Mouse (Mus musculus): ENCODE results near the gene Pitpnc1.
"Not testable (repeated sequence)": the region's sequence is repeated elsewhere in the genome, so short reads cannot be mapped to it uniquely, and the experiment has no call there.

Gene Pitpnc1

DNA sequence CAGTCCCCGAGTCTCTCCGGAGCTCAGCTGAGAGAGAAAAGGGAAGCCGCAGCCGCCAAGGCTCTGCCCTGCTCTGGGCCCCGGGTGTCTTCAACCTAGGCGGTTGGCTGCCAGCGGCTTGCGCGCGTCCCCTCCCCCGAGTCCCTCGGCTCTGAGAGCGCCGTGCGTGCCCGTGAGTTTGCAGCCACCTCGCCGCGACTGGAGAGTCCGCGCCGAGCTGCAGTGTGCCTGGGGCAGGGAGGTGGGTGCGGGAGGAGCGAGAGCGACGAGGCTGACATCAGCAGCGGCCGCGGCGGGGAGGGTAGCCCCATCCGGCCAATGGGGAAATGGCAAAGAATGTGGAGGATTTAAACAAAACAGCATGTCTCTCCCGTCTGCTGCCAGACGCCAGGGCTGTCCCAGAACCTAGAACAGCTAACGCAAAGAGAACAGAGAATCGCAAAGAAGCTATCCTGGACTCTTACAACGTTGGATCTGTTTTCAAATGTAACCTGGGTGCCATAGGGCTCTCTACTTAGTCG, at the start of gene Pitpnc1:
TSS of gene Pitpnc1 (minus strand) at position 179 of the 521 bp plus-strand sequence.
- peak; percentile 95 for DNase-seq (ENCODE audit: low read depth, low spot score)

DNA sequence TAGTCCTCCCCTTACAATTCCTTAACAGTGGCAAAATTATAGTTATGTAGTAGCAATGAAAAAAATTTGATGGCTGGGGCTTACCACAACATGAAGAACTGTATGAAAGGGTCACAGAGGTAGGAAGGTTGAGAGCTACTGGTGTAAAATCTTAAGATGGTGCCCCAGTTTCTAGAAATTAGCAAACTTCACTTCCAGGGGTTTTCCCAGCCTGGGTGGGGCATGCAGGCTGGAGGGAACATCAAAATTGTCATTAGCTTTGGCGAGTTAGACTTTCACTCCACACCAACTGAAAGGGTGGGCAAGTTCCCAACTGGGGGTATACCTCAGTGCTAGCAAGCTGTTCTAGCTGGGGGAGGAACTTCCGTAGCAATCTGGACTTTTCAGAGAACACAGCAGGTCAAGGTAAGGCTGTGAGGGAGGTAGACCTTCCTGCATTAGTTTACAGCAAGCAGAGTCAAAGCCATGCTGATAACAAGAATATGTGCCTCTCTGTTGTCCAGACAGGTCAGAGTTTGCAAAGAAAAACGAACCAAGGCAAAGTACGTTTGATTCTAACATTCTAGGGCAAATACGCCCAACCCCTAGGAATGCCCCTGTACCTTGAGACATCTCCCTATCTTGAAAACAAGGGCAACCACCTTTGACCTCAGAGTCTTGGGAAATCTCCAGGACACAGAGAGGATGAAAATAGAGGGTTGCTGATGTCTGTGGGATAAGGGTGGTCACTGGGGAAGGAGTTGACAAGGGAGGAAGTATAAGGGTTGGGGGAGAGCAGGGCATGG, 48.3 kb upstream of the Pitpnc1 start:
- DNase-seq (ENCODE audit: low read depth, low spot score) = no peak

DNA sequence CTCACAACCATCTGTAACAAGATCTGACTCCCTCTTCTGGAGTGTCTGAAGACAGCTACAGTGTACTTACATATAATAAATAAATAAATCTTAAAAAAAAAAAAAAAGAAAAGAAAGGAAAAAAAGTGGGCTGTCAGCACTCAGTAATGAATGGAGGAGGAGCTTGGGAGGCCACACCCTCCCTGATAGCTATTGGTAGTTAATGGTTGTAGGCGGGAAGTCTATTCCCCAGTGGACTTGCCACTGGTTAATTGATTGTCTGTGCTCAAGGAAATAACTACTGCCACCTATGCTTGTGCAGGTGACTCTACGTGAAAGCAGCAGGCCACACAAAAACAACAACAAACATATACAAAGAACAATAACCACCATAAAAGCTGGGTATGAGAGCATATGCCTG, 45.9 kb upstream of the Pitpnc1 start:
- DNase-seq (ENCODE audit: low read depth, low spot score) = peak; percentile 70

DNA sequence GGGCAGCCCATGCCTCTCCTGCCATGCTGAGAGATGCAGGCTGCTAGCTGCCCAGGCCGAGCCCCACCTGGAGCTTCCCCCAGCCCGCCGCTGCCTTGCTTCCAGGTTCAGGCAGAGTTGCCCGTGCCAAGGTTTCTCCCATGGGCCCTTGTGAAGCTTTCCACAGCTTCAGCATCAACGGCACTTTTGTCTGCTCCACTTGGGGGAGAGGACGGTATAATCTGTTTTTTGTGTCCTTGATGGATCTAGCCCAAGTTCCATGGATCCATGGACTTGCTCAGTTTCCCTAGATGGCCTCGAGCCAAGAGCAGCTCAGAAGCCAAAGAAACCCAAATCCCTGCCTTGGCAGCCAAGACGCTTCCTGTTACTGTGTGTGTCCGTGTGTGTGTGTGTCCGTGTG, 42.5 kb upstream of the Pitpnc1 start:
- DNase-seq (ENCODE audit: low read depth, low spot score) = peak; percentile 34

DNA sequence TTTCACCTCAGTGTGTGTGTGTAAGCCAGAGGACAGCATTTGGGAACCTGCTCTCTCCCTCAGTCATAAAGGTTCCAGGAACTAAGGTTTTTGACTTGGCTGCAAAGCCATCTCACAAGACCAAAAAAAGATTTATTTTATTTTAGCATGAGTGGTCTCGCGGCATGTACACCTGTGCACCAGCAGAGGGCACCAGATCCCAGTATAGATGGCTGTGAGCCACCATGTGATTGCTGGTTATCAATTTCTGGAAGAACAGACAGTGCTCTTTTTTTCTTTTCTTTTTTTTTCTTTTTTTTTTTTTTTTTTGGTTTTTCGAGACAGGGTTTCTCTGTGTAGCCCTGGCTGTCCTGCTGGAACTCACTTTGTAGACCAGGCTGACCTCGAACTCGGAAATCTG, 41.5 kb upstream of the Pitpnc1 start:
- DNase-seq (ENCODE audit: low read depth, low spot score) = peak; percentile 88

DNA sequence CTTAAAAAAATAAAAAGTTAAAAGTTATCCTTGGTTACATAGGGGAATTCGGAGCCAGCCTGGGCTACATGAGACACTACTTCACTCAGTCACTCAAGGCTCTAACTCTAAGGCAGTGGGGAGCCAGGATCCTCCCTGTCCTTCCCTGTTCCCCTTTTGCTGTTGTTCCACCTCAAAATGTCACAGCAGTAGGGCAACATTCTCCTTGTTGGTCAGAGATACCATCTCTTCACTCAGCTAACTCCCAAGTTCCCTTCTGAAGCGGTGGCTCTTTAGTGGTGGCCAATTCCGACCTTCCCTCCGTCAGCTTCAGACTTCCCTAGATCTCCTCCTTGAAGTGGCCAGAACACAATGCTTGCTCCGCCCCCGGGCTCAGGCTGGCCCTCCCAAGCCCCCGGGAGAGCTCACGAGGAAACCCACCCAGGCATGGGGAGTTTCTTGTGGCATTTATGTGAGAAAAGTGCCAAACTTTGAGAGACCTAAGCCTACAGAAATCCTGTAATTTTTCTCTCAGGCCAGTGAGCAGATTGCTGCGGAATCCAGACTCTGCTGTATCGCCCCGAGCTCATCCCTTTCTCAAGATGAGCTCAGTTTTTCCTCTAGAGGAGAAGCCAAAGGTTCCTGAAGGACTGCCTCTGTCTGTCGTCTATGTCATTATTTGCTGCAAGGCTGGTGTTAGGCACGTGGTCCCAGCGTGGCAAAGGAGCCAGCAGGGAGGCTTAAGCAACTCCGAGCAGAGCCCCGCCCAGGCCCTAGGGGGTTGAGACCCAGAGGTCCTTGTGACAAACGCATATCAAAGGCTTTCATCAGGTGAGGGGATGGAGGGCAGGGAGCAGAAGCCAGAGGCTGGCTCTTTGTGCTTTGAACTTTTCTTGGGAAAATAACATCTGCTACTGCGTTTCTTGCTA, 40.1 kb upstream of the Pitpnc1 start:
- peak; percentile 100 for DNase-seq (ENCODE audit: low read depth, low spot score)

DNA sequence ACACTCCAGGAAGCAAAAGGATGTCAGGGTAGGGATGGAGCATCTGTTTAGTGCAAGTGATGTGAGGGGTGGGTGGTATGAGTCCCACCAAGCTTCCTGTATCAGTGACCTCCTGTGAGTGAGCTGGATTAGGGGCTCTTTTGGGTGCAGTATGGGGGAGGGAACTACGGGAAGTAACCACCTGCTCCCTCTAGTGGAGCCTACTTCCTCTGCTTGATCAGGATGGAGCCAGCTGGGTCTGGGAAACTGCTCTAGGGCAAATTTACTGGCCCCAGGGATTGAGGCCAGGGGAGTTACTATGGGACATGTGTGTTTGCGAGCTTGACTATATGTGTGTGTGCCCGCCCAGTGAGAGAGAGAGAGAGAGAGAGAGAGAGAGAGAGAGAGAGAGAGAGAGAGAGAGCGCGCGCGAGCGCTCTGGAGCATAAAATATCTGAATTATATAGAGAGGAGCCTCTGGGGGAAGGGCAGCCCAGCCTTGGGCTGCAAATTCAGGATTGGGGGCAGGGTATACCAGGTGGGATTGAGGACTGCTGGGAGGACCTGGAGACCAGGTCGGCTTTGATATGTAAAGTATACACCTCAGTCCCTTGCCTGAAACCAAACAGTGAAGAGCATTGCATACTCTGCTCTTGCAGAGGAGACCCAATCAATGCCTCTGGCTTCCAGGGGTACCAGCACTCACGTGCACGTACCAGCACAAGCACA, 39.3 kb upstream of the Pitpnc1 start:
- DNase-seq (ENCODE audit: low read depth, low spot score) = peak; percentile 89

DNA sequence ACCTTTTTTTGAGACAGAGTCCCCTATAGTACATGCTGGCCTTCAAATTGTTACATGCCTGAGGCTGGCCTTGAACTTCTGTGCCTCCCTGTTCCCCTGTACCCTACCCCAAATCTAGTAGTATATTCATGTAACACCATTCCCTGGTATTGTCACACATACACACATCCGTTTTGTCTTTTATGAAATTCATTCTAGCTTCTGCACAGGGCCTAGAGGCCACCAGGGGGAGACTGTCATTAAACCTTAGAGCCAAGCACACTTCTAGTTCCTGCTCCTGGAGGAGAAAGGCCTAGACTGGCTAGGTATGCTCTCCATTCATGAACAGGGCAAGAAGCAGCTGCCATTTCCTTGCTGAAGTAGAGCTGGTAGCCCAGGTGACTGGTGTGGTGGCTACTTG, 35.8 kb upstream of the Pitpnc1 start:
- peak; percentile 88 for DNase-seq (ENCODE audit: low read depth, low spot score)

DNA sequence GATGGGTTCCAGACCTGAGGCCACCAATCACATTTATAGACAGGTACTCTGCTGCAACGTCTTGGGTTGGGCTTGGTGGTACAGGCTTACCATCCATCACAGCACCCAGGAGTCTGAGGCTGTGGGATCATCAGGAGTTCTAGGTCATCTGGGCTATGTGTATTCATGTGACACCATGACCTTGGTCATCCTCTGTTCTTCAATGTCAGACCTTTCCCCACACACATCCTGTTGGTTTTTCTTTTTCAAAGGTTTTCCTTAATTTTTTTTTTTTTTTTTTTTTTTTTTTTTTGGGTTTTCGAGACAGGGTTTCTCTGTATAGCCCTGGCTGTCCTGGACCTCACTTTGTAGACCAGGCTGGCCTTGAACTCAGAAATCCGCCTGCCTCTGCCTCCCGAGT, 33.9 kb upstream of the Pitpnc1 start:
- DNase-seq (ENCODE audit: low read depth, low spot score) = not testable (repeated sequence)

DNA sequence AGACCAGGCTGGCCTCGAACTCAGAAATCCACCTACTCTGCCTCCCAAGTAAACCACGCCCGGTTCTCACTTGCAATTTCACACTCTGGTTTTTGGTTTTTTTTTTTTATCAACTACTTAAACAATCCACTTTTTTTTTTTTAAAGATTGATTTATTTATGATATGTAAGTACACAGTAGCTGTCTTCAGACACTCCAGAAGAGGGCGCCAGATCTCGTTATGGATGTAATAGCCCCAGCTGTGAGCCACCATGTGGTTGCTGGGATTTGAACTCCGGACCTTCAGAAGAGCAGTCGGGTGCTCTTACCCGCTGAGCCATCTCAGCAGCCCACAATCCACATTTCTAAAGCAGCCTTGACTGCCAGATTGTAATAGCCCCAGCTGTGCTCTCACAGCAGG, 32.3 kb upstream of the Pitpnc1 start:
- no peak for DNase-seq (ENCODE audit: low read depth, low spot score)

DNA sequence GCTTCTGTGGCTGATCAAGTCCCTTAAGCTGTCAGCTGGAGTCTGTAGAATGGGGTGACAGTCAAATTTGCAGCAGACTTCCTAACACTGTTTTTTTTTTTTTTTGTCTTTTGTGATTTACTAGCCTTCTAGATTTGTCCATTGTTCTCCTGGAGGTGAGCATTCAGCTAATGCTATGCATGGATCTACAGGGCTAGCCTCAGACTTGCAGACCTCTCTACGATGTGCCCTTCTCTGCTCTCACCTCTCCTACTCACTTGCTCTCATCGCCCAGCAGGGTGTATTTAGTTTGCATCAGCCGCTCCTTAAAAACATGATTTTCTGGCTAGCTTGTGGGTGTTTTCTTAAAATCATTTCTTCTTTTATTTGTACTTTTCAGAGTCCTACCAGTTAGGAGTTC, 13.8 kb upstream of the Pitpnc1 start:
- peak; percentile 62 for DNase-seq (ENCODE audit: low read depth, low spot score)

DNA sequence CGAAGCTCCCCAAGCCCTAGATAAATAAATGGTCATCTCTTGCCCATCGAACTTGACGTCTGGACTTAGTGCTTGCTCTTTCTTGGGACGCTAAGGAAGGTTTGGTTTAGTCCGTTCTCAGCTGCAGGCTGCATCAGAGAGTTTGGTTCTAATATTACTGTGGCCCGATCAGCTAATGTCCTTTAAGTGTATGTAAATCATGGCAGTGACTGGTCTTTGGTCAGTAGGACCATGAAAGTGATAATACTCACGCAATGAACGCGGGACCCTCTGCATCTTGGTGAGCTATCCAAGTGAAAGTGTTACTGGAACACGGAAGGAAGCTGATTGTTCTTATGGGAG, 9.3 kb upstream of the Pitpnc1 start:
- no peak for DNase-seq (ENCODE audit: low read depth, low spot score)

DNA sequence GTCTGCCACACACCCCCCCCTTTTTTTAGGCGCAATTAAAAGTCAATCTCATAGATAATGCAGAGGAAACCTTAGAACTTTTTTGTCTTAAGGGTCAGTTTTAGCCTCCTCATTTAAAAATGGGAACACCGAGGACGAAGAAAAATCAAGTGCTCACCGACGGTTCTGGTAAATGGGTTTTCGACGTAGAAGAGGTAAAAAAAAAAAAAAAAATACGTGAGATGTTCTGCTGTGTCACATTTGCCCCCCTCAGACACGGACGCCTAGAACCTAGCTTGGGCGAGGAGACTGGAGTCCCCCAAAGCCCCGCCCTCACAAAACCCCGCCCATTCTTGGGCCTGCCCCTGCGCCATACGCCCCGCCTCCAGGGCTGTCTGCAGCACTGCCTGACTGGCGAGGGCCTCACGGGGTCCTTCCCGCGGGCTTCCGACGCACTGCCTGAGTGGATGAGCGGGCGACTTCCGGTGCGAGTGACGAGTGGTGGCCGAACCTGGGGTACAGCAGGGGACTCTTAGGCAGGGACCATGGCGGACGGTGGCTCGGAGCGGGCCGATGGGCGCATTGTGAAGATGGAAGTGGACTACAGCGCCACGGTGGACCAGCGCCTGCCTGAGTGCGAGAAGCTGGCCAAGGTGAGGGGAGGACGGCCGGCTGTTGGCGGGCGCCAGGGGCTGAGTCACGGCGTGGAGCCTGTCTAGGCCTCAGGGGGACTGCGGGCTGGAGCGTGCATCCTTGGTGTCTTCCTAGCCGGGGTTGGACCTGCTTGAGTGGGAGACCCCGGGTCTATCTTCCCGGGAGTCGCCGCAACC, 8.8 kb upstream of the Pitpnc1 start, which contains the start of gene Psmd12:
TSS of gene Psmd12 (plus strand) at position 432 of the 809 bp plus-strand sequence.
- DNase-seq (ENCODE audit: low read depth, low spot score) = peak; percentile 97

DNA sequence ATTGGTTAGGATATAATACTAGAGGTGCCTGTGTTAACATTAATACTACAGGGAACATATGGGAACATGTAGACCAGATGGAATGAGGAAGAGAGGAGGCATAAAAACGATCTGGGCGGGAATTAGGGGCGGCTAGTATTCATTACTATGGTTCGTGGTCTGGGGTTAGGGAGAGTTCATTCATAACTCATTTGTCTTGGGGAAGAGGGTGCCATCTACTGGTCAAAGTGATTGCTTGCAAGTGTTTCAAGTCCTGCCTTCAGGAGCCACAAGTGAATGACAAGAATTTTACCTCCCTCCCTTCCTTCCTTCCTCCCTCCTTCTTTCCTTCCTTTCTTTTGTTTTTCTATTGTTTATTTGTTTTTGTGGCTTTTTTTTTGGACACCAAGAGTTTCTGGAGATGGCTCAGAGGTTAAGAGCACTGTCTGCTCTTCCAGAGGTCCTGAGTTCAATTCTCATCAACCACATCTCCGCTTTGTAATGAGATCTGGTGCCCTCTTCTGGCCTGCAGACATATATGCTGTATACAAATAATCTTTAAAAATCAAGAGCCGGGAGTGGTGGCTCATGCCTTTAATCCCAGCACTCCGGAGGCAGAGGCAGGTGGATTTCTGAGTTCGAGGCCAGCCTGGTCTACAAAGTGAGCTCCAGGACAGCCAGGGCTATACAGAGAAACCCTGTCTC, 2.8 kb upstream of the Pitpnc1 start:
- peak; percentile 91 for DNase-seq (ENCODE audit: low read depth, low spot score)

DNA sequence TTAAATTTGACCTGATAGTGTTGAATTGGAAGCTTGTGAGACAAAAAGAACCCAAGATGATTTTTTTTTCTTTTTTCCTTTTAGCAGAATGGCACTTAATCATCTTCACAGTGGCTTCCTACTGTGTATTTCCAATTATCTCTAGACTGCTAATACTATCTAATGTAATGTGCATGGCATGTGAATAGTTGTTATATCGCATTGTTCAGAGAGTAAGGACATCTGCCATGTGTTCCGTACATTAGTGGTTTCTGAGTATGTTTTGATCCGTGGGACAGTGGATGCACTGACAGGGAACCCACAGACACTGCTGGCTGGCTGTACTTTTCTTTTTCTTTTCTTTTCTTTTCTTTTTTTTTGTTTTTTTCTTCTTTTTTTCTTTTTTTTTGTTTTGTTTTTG, 1.8 kb upstream of the Pitpnc1 start:
- DNase-seq (ENCODE audit: low read depth, low spot score) = no peak

DNA sequence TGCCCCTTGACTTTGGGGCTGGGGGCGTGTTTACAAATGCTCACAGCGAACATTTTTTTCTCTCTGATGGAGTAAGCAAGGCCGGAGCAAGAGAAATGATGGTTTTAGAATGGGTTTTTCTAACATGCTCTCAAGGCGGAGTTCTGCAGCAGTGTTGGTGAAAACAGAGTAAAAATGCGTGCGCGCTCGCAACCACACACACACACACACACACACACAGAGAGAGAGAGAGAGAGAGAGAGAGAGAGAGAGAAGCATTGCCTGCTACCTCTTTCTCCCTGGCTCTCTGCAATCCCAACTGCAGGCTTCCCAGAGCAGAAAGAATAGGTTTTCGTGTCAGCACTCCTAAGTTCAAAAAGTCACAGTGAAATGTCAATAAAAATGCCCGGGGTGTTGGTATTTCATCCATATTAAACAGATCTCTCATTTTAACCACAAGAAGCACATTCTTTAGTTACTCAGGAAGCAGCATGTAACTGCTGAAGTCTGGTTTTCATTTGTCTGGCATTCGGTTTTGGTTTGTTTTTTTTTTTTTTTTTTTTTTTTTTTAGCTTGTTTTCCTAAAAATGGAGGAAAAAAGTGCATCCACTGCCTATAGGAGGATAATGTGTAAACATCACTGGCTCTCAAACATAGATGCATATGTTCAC, 697 bp upstream of the Pitpnc1 start:
- DNase-seq (ENCODE audit: low read depth, low spot score) = no peak

DNA sequence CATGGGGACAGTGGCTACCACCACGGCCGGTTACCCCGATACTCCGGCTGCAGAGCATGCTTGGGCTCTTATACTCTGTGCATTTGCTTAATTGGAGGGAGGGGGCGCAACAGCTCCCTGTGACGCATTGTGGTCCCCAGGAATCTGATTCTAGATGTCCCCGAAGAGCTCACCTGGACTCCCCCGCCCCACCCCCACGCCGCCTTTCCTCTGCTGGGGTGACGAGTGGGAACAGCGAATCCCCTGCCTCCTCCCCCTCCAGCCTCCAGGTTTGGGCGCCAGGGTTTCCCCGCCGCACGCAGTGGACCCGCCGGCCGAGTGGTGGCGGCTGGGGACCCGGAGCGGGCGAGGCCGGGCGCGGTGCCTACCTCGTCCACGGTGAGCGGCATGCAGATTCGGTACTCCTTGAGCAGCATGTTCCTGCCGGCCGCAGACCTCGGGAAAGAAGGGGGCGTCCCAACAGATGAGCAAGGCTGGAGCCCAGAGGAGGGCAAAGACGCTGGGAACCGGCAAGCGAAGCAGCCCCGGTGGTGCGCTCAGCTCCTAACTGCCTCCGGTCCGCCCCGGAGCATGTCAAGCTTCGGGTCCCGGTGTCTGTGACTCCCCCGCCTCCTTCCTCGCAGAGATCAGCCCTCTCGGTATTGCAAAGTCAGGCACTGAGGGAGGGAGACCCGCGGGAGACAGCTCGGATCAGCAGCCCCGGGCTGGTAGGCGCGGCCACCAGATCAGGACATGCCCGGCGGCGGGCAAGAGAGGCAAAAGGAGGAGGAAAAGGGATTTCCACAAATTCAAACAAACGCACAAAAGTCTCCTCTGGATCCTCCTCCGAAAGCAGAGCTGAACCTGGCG, 752 bp downstream of the Pitpnc1 start:
- peak; percentile 70 for DNase-seq (ENCODE audit: low read depth, low spot score)

DNA sequence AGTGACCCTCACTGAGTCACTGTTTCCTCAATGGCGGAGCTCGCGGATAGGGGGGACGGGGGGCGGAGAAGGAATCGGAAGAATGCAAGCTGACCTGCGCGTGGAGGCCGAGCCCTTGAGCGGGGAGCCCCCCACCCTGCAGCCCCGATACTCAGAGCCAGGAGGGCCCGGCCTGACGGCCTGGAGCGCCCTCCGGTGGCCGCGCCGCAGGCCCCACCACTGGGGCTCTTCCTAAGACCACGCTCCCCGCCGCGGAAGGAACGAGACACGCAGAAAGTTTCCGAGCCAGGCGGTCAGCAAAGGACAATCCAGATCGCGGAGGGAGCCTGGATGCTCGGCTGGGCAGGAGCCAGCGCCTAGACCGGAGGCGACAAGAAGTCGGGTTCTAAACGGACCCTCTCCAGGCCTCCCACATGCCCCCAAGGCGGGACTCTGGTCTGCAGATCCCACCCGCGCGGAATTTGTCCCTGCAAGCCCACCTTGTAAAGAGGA, 1.4 kb downstream of the Pitpnc1 start:
- peak; percentile 76 for DNase-seq (ENCODE audit: low read depth, low spot score)

Data from ZHBTc4 (cell line).